Mouse (Mus musculus): ENCODE measurements at regions not wholly inside any gene's neighbourhood (a gene's known extent, or its start where the extent isn't known, plus 50 kb on each side); places are given as distances from the start of the nearest gene placed in this dataset.

DNA sequence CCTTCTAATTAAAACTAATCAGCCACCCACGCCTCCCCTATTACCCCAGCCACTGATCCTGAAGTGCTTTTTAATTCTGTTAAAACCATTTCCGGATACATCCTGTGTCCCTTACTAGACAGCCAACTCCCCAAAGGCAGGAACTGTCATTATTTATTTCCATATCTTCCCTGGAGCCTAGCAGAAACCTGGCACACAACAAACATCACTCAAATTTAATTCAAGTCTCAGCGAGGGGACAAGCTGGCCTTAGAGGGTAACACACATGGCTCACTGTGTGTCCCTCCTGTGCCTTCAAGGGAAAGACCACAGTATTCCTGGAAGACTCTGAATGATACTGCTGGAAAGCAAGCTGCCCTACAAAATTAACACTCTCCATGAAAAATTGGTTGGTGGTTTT, 240.0 kb downstream of the Mycn start:
- WGBS, result 78% methylated on average over 3 of the region's 3 CpGs
- H3K27ac ChIP-seq (replicated peaks; ENCODE audit: insufficient read depth, low read depth, low read length), result no peak overlapping the region
- no peak overlapping the region for H3K4me3 ChIP-seq (ENCODE audit: insufficient read depth, low read depth, low read length)
- TF ChIP-seq POLR2A (IDR thresholded peaks at IDR 0.05; ENCODE audit: extremely low read depth, insufficient read depth, low read length) (no peak), CTCF (IDR thresholded peaks at IDR 0.05; ENCODE audit: low read depth, low read length) (no peak)
- H3K9ac ChIP-seq (ENCODE audit: low read depth, low read length), result no peak overlapping the region
- H3K79me2 ChIP-seq (ENCODE audit: control insufficient read depth, insufficient read depth, low read length), result no peaks in the 10 kb centered on the region
- no peak for DNase-seq (ENCODE audit: extremely low read depth, low read depth, low spot score)
- H3K4me1 ChIP-seq (ENCODE audit: control insufficient read depth, insufficient read depth, low read length), result no peaks in the 10 kb centered on the region
- H3K36me3 ChIP-seq (ENCODE audit: control insufficient read depth, insufficient read depth, low read length), result no peaks in the 10 kb centered on the region
- H3K27me3 ChIP-seq (ENCODE audit: control insufficient read depth, insufficient read depth, low read length), result no peaks in the 10 kb centered on the region

GRCm38 (mm10) chr12:12701060-12701667, 240.6 kb downstream of the Mycn start:
- no peak for DNase-seq (ENCODE audit: extremely low read depth, low read depth, low spot score)
- Histone ChIP-seq H3K79me2 (ENCODE audit: control insufficient read depth, insufficient read depth, low read length) (no peaks in the 10 kb centered on the region), H3K4me3 (ENCODE audit: insufficient read depth, low read depth, low read length) (no peak overlapping the region), H3K36me3 (ENCODE audit: control insufficient read depth, insufficient read depth, low read length) (no peaks in the 10 kb centered on the region), H3K4me1 (ENCODE audit: control insufficient read depth, insufficient read depth, low read length) (no peaks in the 10 kb centered on the region), H3K27ac (replicated peaks; ENCODE audit: insufficient read depth, low read depth, low read length) (no peak overlapping the region), H3K27me3 (ENCODE audit: control insufficient read depth, insufficient read depth, low read length) (no peaks in the 10 kb centered on the region), H3K9ac (ENCODE audit: low read depth, low read length) (no peak overlapping the region)
- TF ChIP-seq CTCF (IDR thresholded peaks at IDR 0.05; ENCODE audit: low read depth, low read length) (no peak), POLR2A (IDR thresholded peaks at IDR 0.05; ENCODE audit: extremely low read depth, insufficient read depth, low read length) (no peak)
- WGBS, result 81% methylated on average over 7 of the region's 7 CpGs

- Histone ChIP-seq H3K4me1 (ENCODE audit: control insufficient read depth, insufficient read depth, low read length) (no peaks in the 10 kb centered on the region), H3K36me3 (ENCODE audit: control insufficient read depth, insufficient read depth, low read length) (no peaks in the 10 kb centered on the region), H3K27ac (replicated peaks; ENCODE audit: insufficient read depth, low read depth, low read length) (no peak overlapping the region), H3K79me2 (ENCODE audit: control insufficient read depth, insufficient read depth, low read length) (no peaks in the 10 kb centered on the region), H3K27me3 (ENCODE audit: control insufficient read depth, insufficient read depth, low read length) (0 out of 2 replicates have a peak, but pooled peaks cover 5% of the 10 kb centered on the region), H3K4me3 (ENCODE audit: insufficient read depth, low read depth, low read length) (no peak overlapping the region), H3K9ac (ENCODE audit: low read depth, low read length) (no peak overlapping the region)
- WGBS, result 42% methylated on average over 29 of the region's 29 CpGs
- TF ChIP-seq POLR2A (IDR thresholded peaks at IDR 0.05; ENCODE audit: extremely low read depth, insufficient read depth, low read length), result no peak
- no peak for DNase-seq (ENCODE audit: extremely low read depth, low read depth, low spot score)
These were observed 247.6 kb downstream of the Mycn start for GRCm38 (mm10) chr12:12693838-12694777.

DNA sequence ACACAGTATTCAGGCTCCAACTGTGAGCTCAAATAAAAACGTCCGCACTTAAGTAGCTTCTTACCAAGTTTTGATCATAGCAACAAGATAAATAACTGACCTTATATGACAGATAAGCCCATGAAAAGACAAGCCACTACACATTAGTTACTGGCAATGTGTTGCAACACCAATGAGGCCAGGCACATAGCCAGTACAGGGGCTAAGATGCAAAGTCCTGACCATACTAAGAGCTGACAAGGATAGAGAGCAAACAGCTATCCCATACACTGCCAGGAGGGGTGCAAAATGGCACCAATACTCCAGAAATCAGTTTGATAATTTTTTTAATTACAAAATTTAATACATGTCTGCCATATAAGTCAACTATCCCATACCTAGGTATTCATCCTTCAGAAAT, 254.3 kb downstream of the Mycn start:
- 23% methylated on average over 2 of the region's 2 CpGs for WGBS
- H3K36me3 ChIP-seq (ENCODE audit: control insufficient read depth, insufficient read depth, low read length), result no peaks in the 10 kb centered on the region
- H3K4me1 ChIP-seq (ENCODE audit: control insufficient read depth, insufficient read depth, low read length), result no peaks in the 10 kb centered on the region
- no peak overlapping the region for H3K4me3 ChIP-seq (ENCODE audit: insufficient read depth, low read depth, low read length)
- no peaks in the 10 kb centered on the region for H3K27me3 ChIP-seq (ENCODE audit: control insufficient read depth, insufficient read depth, low read length)
- DNase-seq (ENCODE audit: extremely low read depth, low read depth, low spot score), result peak; percentile 19
- H3K79me2 ChIP-seq (ENCODE audit: control insufficient read depth, insufficient read depth, low read length), result no peaks in the 10 kb centered on the region
- H3K27ac ChIP-seq (replicated peaks; ENCODE audit: insufficient read depth, low read depth, low read length), result no peak overlapping the region
- TF ChIP-seq POLR2A (IDR thresholded peaks at IDR 0.05; ENCODE audit: extremely low read depth, insufficient read depth, low read length), result no peak
- TF ChIP-seq CTCF (IDR thresholded peaks at IDR 0.05; ENCODE audit: low read depth, low read length), result no peak
- no peak overlapping the region for H3K9ac ChIP-seq (ENCODE audit: low read depth, low read length)

DNA sequence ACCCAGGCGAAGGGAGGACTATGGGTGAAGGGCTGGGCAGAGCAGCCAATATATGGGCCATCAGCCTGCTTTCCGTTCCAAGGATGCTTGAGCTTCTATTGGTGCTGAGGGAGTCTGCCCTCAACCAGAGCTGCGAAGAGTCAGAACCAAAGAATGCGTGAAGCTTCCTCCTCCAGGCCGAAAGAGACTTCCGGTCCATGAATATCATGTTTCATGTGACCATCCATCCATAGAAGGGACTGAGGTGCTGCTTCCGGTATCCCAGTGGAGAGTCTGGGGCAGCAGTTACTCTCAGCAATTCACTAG, 256.5 kb downstream of the Mycn start:
- Histone ChIP-seq H3K4me3 (ENCODE audit: insufficient read depth, low read depth, low read length) (no peak overlapping the region), H3K4me1 (ENCODE audit: control insufficient read depth, insufficient read depth, low read length) (no peaks in the 10 kb centered on the region), H3K36me3 (ENCODE audit: control insufficient read depth, insufficient read depth, low read length) (no peaks in the 10 kb centered on the region), H3K9ac (ENCODE audit: low read depth, low read length) (no peak overlapping the region), H3K27ac (replicated peaks; ENCODE audit: insufficient read depth, low read depth, low read length) (no peak overlapping the region), H3K27me3 (ENCODE audit: control insufficient read depth, insufficient read depth, low read length) (no peaks in the 10 kb centered on the region), H3K79me2 (ENCODE audit: control insufficient read depth, insufficient read depth, low read length) (no peaks in the 10 kb centered on the region)
- TF ChIP-seq CTCF (IDR thresholded peaks at IDR 0.05; ENCODE audit: low read depth, low read length) (no peak), POLR2A (IDR thresholded peaks at IDR 0.05; ENCODE audit: extremely low read depth, insufficient read depth, low read length) (no peak)
- 83% methylated on average over 7 of the region's 7 CpGs for WGBS
- DNase-seq (ENCODE audit: extremely low read depth, low read depth, low spot score), result no peak
